Mouse (Mus musculus): ENCODE measurements at regions not wholly inside any gene's neighbourhood (a gene's known extent, or its start where the extent isn't known, plus 50 kb on each side); places are given as distances from the start of the nearest gene placed in this dataset.
A peak's percentile ranks its signal among the peaks of the same experiment; 100 is the strongest.

- peak; percentile 5 to 43 for DNase-seq (ENCODE audit: low spot score in 2 of 2)
Observed at GRCm38 (mm10) chr8:49631286-49631685, 787.5 kb upstream of the Tenm3 start.

GRCm38 (mm10) chr8:49627966-49628495 is 784.3 kb upstream of the Tenm3 start:
- DNase-seq (ENCODE audit: low spot score in 2 of 2): no peak

- DNase-seq (ENCODE audit: low spot score in 2 of 2): no peak
Observed at GRCm38 (mm10) chr8:49595501-49595900, 751.8 kb upstream of the Tenm3 start.

- DNase-seq (ENCODE audit: low spot score in 2 of 2): no peak
Observed at GRCm38 (mm10) chr8:49567423-49567822, 723.7 kb upstream of the Tenm3 start.

DNA sequence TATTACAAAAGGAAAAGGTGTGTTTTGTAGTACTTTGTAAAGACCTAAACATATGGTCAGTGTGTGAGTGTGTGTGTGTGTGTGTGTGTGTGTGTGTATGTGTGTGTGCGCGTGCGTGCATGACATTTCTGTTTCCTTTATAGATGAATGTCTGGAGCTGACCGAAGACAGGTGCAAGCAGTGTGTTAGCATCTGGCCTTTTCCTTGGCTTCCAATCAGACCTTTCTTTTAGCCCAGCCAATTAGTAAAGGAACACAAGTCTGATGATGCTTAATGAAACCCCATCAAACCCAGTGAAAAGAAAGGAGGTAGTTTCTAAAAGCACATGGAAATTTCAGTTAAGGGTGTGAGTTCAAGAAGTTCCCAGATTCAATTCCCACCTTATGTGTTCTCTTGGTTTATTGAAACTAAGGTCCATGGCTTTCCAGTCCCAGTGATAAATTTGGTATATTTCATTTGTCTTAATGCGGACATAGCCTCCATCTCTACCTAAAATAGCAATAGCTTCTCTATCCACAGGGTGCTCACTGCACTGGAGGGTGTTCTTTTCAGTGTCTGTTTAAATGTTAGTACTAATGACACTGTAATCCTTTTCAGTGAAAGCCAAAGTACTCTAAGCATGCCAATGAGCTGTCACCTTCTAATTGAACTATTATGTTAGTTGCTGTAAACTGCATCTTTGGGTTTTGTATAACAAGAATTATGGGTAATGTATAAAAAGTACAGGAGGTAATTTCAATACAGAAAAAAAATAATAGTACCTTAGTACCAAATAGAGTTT is 719.9 kb upstream of the Tenm3 start:
- DNase-seq (ENCODE audit: low spot score in 2 of 2): no peak

DNA sequence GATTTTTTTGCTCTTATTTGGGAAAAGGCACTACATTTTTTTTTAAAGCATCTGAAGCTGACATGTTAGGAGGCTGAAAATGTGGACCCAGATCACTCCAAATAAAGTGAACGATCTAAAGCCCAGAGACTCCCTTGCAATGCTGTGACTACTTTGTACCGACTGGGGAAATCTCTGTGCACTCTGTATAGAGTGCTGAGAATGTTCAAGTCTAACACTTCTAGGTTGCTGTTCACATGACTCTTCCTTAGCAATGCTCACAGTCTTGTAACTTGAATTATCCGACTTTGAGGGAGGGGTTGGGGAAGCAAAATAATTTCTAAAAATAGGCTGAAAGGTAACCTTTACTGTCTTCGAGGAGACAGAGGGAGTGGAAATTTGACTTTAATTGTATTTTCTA is 719.2 kb upstream of the Tenm3 start:
- DNase-seq (ENCODE audit: low spot score in 2 of 2): no peak

DNA sequence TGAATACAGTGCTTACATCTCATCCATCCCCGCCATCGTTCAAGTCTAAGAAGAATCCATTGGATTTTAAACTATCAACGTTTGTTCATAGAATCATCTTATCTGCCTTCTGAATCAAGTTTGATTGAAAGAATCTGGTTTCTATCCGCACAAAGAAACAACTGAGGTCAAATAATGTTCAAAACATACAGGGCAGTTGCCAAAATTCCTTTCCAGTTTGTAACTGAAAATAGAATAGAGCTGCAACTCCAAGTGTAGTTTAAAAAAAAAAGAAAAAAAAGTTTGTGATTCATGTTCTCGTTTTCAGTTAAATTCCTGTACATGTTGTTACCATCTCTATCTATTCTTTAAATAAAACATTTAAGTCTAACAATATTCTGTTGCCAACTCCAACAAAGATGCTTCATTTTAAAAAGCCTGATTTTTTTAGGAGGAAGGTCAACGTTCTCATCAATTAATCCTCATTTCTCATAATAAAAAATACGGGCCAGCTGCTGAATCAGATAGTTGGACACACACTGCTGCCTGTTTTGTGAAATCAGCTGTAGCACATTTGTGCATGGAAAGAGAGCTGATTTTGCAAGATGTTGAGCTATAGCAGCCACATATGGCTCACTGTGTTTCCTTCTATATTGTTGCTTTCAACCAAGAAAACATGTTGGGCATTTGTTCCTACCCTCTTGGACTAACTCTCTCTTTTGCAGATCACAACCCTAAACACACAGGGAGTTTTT is 712.1 kb upstream of the Tenm3 start:
- DNase-seq (ENCODE audit: low spot score in 2 of 2): no peak

DNA sequence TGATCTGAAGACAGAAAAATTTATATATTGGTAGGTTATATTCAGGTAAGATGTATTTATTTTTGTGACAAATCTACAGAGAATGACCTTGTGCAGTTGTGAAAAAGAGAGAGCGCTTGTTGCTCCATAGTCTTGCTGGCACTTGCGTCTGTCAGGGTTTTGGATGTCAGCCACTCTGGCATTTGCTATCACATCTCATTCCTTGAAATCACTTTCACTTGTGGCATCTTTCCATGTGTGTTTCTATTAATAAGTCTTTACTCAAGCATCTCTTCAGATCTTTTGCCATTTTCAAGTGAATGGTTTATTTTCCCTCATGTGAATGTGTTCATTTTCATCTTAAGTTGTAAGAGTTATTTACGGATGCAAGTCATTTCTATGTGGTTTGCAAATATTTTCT is 709.4 kb upstream of the Tenm3 start:
- DNase-seq (ENCODE audit: low spot score in 2 of 2): no peak

GRCm38 (mm10) chr8:49543321-49543720 is 699.6 kb upstream of the Tenm3 start:
- no peak for DNase-seq (ENCODE audit: low spot score in 2 of 2)

DNA sequence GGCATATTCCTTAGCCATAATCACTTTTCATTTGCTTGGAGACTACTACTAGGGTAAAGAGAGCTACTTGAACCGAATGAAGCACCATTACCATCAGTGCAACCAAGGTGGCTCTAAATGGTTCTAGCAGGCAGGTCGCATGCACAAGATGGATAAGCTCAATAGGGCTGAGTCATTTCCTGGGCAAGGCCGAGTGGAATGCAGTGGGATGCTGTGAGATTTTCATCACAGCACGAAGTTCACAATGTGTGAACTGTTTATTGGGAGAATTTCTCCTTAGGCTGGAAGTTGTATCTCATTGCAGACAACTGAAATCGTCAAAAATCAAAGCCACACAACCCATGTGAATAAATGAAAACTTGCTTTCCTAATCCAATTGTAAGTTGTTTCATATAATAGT is 697.6 kb upstream of the Tenm3 start:
- no peak for DNase-seq (ENCODE audit: low spot score in 2 of 2)

- DNase-seq (ENCODE audit: low spot score in 2 of 2): no peak
Observed at GRCm38 (mm10) chr8:49533412-49534351, 689.9 kb upstream of the Tenm3 start.

DNA sequence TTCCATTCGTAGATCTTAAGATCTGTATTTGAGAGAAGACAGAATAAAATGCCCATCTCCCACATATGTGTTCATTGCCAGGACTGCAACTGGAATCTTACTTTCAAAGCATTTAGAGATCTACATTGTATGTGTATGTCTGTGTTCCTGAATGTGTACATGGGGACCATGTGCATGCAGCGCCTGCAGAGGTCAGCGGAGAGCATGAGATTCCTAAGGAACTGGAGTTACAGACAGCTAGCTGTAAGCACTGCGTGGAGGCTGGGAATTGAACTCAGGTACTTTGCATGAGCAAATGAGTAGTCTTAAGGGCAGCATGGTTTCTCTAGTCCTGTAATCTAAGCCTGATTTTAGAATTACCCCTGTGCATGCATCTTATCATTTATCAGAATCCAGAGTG is 685.5 kb upstream of the Tenm3 start:
- DNase-seq (ENCODE audit: low spot score in 2 of 2): no peak

DNA sequence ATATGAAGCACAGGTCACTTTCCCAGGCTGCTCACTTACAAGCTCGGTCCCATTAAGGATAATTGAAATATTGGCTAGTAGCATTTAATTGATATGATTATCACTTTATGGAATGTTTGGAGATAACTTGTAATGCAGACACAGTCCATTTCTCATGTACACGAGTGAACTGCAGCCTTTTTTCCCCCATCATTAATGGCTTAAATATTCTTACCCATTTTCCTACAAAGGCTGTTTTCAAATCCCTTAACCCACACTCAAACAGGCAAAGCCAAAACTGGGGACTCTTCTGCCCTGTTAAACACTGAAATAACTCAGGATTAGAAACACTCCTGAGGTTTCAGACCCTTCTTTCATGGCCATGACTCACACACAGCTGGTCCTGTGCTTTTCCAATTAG is 649.2 kb upstream of the Tenm3 start:
- no peak for DNase-seq (ENCODE audit: low spot score in 2 of 2)

GRCm38 (mm10) chr8:49485284-49485683 is 641.5 kb upstream of the Tenm3 start:
- no peak for DNase-seq (ENCODE audit: low spot score in 2 of 2)

DNA sequence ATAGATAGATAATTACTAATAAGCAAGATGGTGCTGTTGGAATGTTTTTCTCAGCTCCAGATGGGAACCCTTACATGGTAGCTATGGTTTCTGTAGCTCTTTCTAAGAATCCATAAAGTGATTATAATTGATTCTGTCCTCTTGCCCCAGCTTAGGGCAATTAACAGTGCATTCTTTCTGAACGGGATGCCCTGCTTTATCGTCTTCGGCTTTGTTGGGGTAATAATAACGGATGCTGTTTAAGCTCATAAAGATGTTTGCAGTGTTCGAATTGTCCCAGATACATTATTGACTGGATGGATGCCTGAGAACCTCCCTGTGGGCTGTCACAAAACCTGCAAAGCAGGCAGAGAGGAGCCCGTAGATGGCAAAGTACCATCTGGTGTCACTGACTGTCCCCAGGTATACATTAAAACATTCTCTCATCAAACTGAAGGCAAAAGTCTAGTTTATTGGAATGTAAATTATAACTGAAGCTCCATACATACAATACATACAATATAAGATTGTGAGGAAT is 637.8 kb upstream of the Tenm3 start:
- DNase-seq (ENCODE audit: low spot score in 2 of 2): no peak

DNA sequence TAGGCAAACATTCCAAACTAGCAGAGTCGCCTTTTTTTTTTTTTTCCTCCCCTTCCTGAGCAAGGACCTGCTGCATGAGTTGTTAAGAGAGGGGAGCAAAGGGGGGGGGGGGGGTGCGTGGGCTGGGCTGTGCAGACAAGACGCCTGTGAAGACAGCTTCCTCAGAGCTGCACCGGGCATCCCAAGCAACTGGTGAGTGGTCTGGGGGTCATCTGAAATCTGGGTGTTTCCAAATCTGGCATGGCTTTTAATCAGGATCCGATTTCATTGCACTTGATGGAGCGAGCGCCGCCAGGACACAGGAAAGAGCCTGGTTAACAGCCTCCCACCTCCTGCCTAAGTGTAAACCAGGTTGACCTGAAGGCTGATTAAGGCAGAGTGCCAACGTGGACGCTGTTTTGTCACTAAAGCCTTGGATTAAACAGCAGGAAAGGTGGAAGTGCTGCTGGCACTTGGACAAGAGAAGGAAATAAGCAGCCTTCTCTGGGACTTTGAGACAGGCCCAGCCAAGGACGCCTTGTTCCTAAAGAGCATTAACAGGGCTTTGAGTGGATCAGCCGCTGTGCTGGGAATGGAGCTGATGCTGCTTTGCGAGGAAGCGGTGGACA is 622.3 kb upstream of the Tenm3 start:
- no peak for DNase-seq (ENCODE audit: low spot score in 2 of 2)

GRCm38 (mm10) chr8:49465070-49465469 is 621.3 kb upstream of the Tenm3 start:
- DNase-seq (ENCODE audit: low spot score in 2 of 2): no peak

DNA sequence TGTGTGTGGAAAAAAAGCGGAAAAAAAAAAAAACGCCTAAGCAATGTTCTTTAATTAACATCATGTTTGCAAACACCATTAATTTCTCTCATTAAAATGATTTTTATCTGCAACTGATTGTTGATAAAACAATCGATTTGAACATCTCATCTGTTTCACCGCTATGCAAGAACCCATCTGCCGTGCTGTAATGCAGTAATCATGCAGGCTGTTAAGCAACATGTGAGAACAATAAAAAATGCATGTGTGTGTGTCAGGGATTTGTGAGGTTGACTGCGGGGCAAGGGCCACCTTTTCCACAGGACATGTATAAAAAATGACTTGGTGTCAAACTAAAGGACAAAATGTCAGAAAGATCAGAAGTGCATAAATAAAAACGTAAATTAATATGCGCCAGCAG is 618.9 kb upstream of the Tenm3 start:
- DNase-seq (ENCODE audit: low spot score in 2 of 2): no peak

DNA sequence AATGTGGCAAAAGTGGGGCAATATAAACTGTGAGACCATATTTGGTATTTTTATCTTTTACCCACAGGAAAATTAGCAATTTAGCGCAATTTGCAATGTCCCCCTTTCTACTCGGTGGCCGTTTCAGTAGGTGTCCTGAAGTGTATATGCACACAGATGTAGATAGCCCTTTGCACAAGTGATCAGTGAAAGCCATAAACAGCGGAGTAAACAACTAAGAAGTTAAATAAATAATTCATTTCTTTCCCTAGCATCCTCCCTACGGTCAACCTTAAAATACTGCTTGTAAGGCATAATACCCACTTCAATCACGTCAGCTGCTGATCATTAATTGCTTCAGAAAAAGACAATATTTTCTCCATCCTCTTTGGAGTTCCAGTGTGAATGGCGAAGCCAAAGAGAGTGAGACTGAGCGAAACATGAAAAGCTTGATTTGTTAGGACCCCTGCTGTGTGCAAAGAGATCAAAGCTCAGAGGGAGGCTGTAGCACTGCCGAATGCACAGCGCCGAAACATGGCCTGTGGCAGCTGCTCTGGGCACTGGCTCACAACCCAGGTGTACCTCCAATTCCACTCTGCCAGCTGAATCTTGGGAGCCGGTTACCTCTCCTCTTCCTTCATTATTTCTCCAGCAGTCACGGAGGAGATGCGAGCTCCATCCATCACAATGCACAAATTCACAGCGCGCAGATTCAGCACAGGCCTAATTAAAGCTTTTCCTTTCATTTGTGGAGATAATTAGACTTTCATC is 618.1 kb upstream of the Tenm3 start:
- no peak for DNase-seq (ENCODE audit: low spot score in 2 of 2)

DNA sequence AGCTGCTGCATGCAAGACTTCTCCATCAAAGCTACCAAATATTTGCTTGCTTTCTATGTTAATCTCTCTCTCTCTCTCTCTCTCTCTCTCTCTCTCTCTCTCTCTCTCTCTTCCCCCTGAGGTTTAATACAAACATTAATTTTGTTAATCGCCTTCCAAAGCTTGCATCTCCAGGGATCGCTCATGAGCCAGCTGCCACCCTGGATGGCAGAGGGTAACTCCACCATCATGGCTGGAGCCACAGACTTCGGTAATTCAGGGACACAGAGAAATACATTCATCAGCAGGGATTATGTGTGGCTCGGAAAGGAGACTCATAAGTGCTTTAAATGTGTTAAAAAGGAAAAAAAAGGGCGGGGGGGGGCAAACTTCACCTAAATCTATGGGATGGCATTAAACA is 601.7 kb upstream of the Tenm3 start:
- DNase-seq (ENCODE audit: low spot score in 2 of 2): no peak

All from left cerebral cortex, adult 8-10 months (tissue).